Mouse (Mus musculus) heart, embryonic 13.5 days (tissue): Measurements from ENCODE around the gene Gm28363. TPM values are rescaled to one million over a fixed set of nuclear protein-coding genes. Genes with fewer than 3 reads are reported as not detected.
"Not testable (repeated sequence)": the region's sequence is repeated elsewhere in the genome, so short reads cannot be mapped to it uniquely, and the experiment has no call there.

Experiments used
- ATAC-seq: fragments of 200-750 bp; cut with Nextera tagmentation; 2 replicates; pipeline ENCODE4 v1.8.0; 2017; ENCODE audit warnings: moderate TSS enrichment; ENCODE audit not compliant: insufficient number of reproducible peaks, low FRiP score, low TSS enrichment; ENCODE audit errors: extremely low read depth
- H3K27ac ChIP-seq: fragments of 300-500 bp; sonication (generic); replicated peaks from 2 replicates; pipeline ENCODE4 v1.5.1; 2015; ENCODE audit warnings: moderate library complexity, mild to moderate bottlenecking, inconsistent platforms
- H3K27me3 ChIP-seq: fragments of 300-500 bp; sonication (generic); replicated peaks from 2 replicates; pipeline ENCODE4 v1.6.1; 2015; ENCODE audit warnings: mild to moderate bottlenecking, inconsistent platforms
- H3K36me3 ChIP-seq: fragments of 300-500 bp; sonication (generic); 2 replicates; pipeline ENCODE4 v1.6.1; 2015; ENCODE audit warnings: mild to moderate bottlenecking, inconsistent platforms
- H3K4me1 ChIP-seq: fragments of 300-500 bp; sonication (generic); 2 replicates; pipeline ENCODE4 v1.6.1; 2015; ENCODE audit warnings: inconsistent platforms
- H3K4me2 ChIP-seq: fragments of 300-500 bp; sonication (generic); 2 replicates; pipeline ENCODE4 v1.6.1; 2015; ENCODE audit warnings: inconsistent platforms, mild to moderate bottlenecking, moderate library complexity
- H3K4me3 ChIP-seq: fragments of 300-500 bp; sonication (generic); 2 replicates; pipeline ENCODE4 v1.5.1; 2015; ENCODE audit warnings: moderate library complexity, mild to moderate bottlenecking, inconsistent platforms
- H3K9ac ChIP-seq: fragments of 300-500 bp; sonication (generic); 2 replicates; pipeline ENCODE4 v1.6.1; 2015; ENCODE audit warnings: inconsistent platforms, mild to moderate bottlenecking, moderate library complexity
- H3K9me3 ChIP-seq: fragments of 300-500 bp; sonication (generic); 2 replicates; pipeline ENCODE4 v1.6.1; 2016; ENCODE audit warnings: inconsistent platforms
- WGBS: fragments of 180-500 bp; shearing (Covaris S2); methylation state at CpG from one replicate; pipeline ENCODE4 v1.1.7; 2015; ENCODE audit warnings: mixed read lengths; 5-methylcytosine and 5-hydroxymethylcytosine counted together
- polyA plus RNA-seq: library from polyadenylated mRNA; unstranded; fragments of >200 nt; fragmentation: Nextera tagmentation; extraction: Ambion mirVana; gene quantifications from 2 replicates; pipeline ENCODE4 v1.2.1, GENCODE M21; 2015

Gene Gm28363
- polyA plus RNA-seq: not detected in 2 replicates

- H3K4me1 ChIP-seq, H3K4me2 ChIP-seq, ATAC-seq, H3K36me3 ChIP-seq, H3K4me3 ChIP-seq, H3K27ac ChIP-seq, H3K9ac ChIP-seq, H3K27me3 ChIP-seq: not testable (repeated sequence)
- H3K9me3 ChIP-seq: peaks cover 14% of the 10 kb centered on the region
- 52% methylated on average over 2 of the region's 2 CpGs for WGBS
These were observed at the start of gene Gm28363 for GRCm38 (mm10) chr1:117696831-117697230. TSS of gene Gm28363 (plus strand) at chr1:117697131.

GRCm38 (mm10) chr1:117650236-117650635 is 46.7 kb upstream of the Gm28363 start:
- not testable (repeated sequence) for H3K9ac ChIP-seq, H3K4me3 ChIP-seq, H3K36me3 ChIP-seq, H3K27ac ChIP-seq, H3K27me3 ChIP-seq, ATAC-seq, H3K4me1 ChIP-seq, H3K4me2 ChIP-seq
- peaks cover 33% of the 10 kb centered on the region for H3K9me3 ChIP-seq
- 51% methylated on average over 1 of the region's 1 CpGs for WGBS

Other genes with a start within 250 kb of the Gm28363 start
- not detected in 2 replicates for gene B020011L13Rik, start 84.0 kb downstream of the Gm28363 start, polyA plus RNA-seq
- gene Gm28360, start 132.9 kb downstream of the Gm28363 start, polyA plus RNA-seq: not detected in 2 replicates
- gene Gm28168, start 230.9 kb downstream of the Gm28363 start, polyA plus RNA-seq: not detected in 2 replicates